Mouse (Mus musculus) E14TG2a.4 (cell line): ENCODE results near the gene 1700057G04Rik.

Experiments
- H3K27me3 ChIP-seq: 2 replicates; pipeline ENCODE4 v1.6.1; 2014; ENCODE audit warnings: low read length, control low read depth; ENCODE audit not compliant: insufficient read depth
- H3K36me3 ChIP-seq: 2 replicates; pipeline ENCODE4 v1.6.1; 2014; ENCODE audit warnings: low read length, control low read depth; ENCODE audit not compliant: insufficient read depth
- H3K4me1 ChIP-seq: replicated peaks from 2 replicates; pipeline ENCODE4 v1.6.1; 2014; ENCODE audit warnings: low read depth, low read length, control low read depth
- H3K4me3 ChIP-seq: replicated peaks from 2 replicates; pipeline ENCODE4 v1.5.1; 2014; ENCODE audit warnings: mild to moderate bottlenecking, low read length
- H3K9me3 ChIP-seq: 2 replicates; pipeline ENCODE4 v1.6.1; 2014; ENCODE audit warnings: low read length, control low read depth
- CTCF ChIP-seq: conservative IDR thresholded peaks from 2 replicates; pipeline ENCODE4 v1.5.1; 2014; ENCODE audit warnings: low read length
- NANOG ChIP-seq: IDR thresholded peaks from 2 replicates; pipeline ENCODE4 v1.6.1; 2014; ENCODE audit warnings: borderline replicate concordance, low read length, mixed read lengths
- POU5F1 ChIP-seq: IDR thresholded peaks from 2 replicates; pipeline ENCODE4 v1.6.1; 2014; ENCODE audit warnings: low read length, borderline replicate concordance

The 1700057G04Rik gene

GRCm38 (mm10) chr9:92273271-92273670, 35.9 kb upstream of the 1700057G04Rik start:
- TF ChIP-seq POU5F1 (no peak), CTCF (no peak), NANOG (no peak)
- Histone ChIP-seq H3K9me3 (no peaks in the 10 kb centered on the region), H3K4me3 (no peak overlapping the region), H3K4me1 (peaks cover 15% of the 10 kb centered on the region), H3K27me3 (no peaks in the 10 kb centered on the region), H3K36me3 (peaks cover 40% of the 10 kb centered on the region)

- no peak for TF ChIP-seq NANOG
- H3K4me3 ChIP-seq: no peak overlapping the region
- no peaks in the 10 kb centered on the region for H3K9me3 ChIP-seq
- peaks cover 31% of the 10 kb centered on the region for H3K36me3 ChIP-seq
- peaks cover 15% of the 10 kb centered on the region for H3K4me1 ChIP-seq
- no peaks in the 10 kb centered on the region for H3K27me3 ChIP-seq
These were observed 35.0 kb upstream of the 1700057G04Rik start for GRCm38 (mm10) chr9:92273956-92274762.

- no peaks in the 10 kb centered on the region for H3K27me3 ChIP-seq
- peaks cover 13% of the 10 kb centered on the region for H3K4me1 ChIP-seq
- peaks cover 18% of the 10 kb centered on the region for H3K36me3 ChIP-seq
- H3K9me3 ChIP-seq: no peaks in the 10 kb centered on the region
- H3K4me3 ChIP-seq: no peak within 1 kb of the TSS
- TF ChIP-seq POU5F1: no peak
- TF ChIP-seq CTCF: no peak
- no peak for TF ChIP-seq NANOG
These were observed 33.5 kb upstream of the 1700057G04Rik start, which contains the start of gene Plscr2 for GRCm38 (mm10) chr9:92275486-92276207. Gene Plscr2, plus strand, starts transcription at chr9:92275602.

GRCm38 (mm10) chr9:92276360-92276759, 32.8 kb upstream of the 1700057G04Rik start:
- Histone ChIP-seq H3K4me1 (peaks cover 10% of the 10 kb centered on the region), H3K27me3 (no peaks in the 10 kb centered on the region), H3K4me3 (no peak overlapping the region), H3K36me3 (peaks cover 14% of the 10 kb centered on the region), H3K9me3 (no peaks in the 10 kb centered on the region)
- TF ChIP-seq CTCF: no peak
- TF ChIP-seq POU5F1: no peak
- no peak for TF ChIP-seq NANOG

GRCm38 (mm10) chr9:92280048-92280447, 29.1 kb upstream of the 1700057G04Rik start:
- Histone ChIP-seq H3K4me1 (peaks cover 10% of the 10 kb centered on the region), H3K9me3 (no peaks in the 10 kb centered on the region), H3K27me3 (no peaks in the 10 kb centered on the region), H3K36me3 (no peaks in the 10 kb centered on the region), H3K4me3 (no peak overlapping the region)
- no peak for TF ChIP-seq NANOG
- TF ChIP-seq CTCF: no peak
- no peak for TF ChIP-seq POU5F1

GRCm38 (mm10) chr9:92282563-92283171, 26.5 kb upstream of the 1700057G04Rik start:
- no peaks in the 10 kb centered on the region for H3K36me3 ChIP-seq
- H3K27me3 ChIP-seq: no peaks in the 10 kb centered on the region
- TF ChIP-seq POU5F1 (no peak), NANOG (no peak), CTCF (no peak)
- no peaks in the 10 kb centered on the region for H3K4me1 ChIP-seq
- no peaks in the 10 kb centered on the region for H3K9me3 ChIP-seq
- no peak overlapping the region for H3K4me3 ChIP-seq

GRCm38 (mm10) chr9:92289675-92290074, 19.5 kb upstream of the 1700057G04Rik start:
- TF ChIP-seq NANOG: no peak
- no peak for TF ChIP-seq POU5F1
- TF ChIP-seq CTCF: no peak

GRCm38 (mm10) chr9:92292169-92292568, 17.0 kb upstream of the 1700057G04Rik start:
- TF ChIP-seq NANOG (no peak), POU5F1 (no peak)
- Histone ChIP-seq H3K4me1 (no peaks in the 10 kb centered on the region), H3K4me3 (no peak overlapping the region), H3K9me3 (no peaks in the 10 kb centered on the region), H3K27me3 (no peaks in the 10 kb centered on the region), H3K36me3 (no peaks in the 10 kb centered on the region)

More at GRCm38 (mm10) chr9:92289675-92290074, 19.5 kb upstream of the 1700057G04Rik start:
- Histone ChIP-seq H3K36me3 (no peaks in the 10 kb centered on the region), H3K9me3 (no peaks in the 10 kb centered on the region), H3K27me3 (no peaks in the 10 kb centered on the region), H3K4me3 (no peak overlapping the region), H3K4me1 (no peaks in the 10 kb centered on the region)
